Mouse (Mus musculus) kidney, postnatal 10 days (tissue): ENCODE measurements around the gene Msrb2.

ENCODE experiments used
- DNase-seq: peaks from one replicate; pipeline ENCODE4 v3.0.0; 2021; ENCODE audit warnings: mixed read lengths

The Msrb2 gene

GRCm38 (mm10) chr2:19371390-19372158, at the start of gene Msrb2:
Msrb2 (plus strand) TSS chr2:19371440.
- DNase-seq, result peak; percentile 88

- no peak for DNase-seq
Measured at GRCm38 (mm10) chr2:19322448-19322847, 48.8 kb upstream of the Msrb2 start.

- DNase-seq, result no peak
Measured at GRCm38 (mm10) chr2:19326376-19326775, 44.9 kb upstream of the Msrb2 start.

- no peak for DNase-seq
Measured at GRCm38 (mm10) chr2:19327811-19328210, 43.4 kb upstream of the Msrb2 start.

GRCm38 (mm10) chr2:19343901-19344635, 27.2 kb upstream of the Msrb2 start:
- DNase-seq, result peak; percentile 34

- peak; percentile 94 for DNase-seq
Measured at GRCm38 (mm10) chr2:19344636-19345413, 26.4 kb upstream of the Msrb2 start.

- DNase-seq, result no peak
Measured at GRCm38 (mm10) chr2:19345414-19345964, 25.8 kb upstream of the Msrb2 start.

- no peak for DNase-seq
Measured at GRCm38 (mm10) chr2:19348454-19348853, 22.8 kb upstream of the Msrb2 start.

GRCm38 (mm10) chr2:19350167-19350566, 21.1 kb upstream of the Msrb2 start:
- no peak for DNase-seq

- DNase-seq, result no peak
Measured at GRCm38 (mm10) chr2:19351615-19352253, 19.5 kb upstream of the Msrb2 start.

GRCm38 (mm10) chr2:19353158-19353557, 18.1 kb upstream of the Msrb2 start:
- no peak for DNase-seq

- DNase-seq, result no peak
Measured at GRCm38 (mm10) chr2:19362880-19363279, 8.4 kb upstream of the Msrb2 start.

GRCm38 (mm10) chr2:19366426-19366825, 4.8 kb upstream of the Msrb2 start:
- DNase-seq, result no peak

- no peak for DNase-seq
Measured at GRCm38 (mm10) chr2:19367114-19367513, 4.1 kb upstream of the Msrb2 start.

GRCm38 (mm10) chr2:19373695-19374094, 2.5 kb downstream of the Msrb2 start:
- DNase-seq, result peak; percentile 22

GRCm38 (mm10) chr2:19380446-19380950, 9.3 kb downstream of the Msrb2 start:
- DNase-seq, result no peak

GRCm38 (mm10) chr2:19380986-19381385, 9.7 kb downstream of the Msrb2 start:
- DNase-seq, result no peak

- DNase-seq, result no peak
Measured at GRCm38 (mm10) chr2:19382206-19382605, 11.0 kb downstream of the Msrb2 start.

- DNase-seq, result no peak
Measured at GRCm38 (mm10) chr2:19383006-19383405, 11.8 kb downstream of the Msrb2 start.

GRCm38 (mm10) chr2:19385772-19386171, 14.5 kb downstream of the Msrb2 start:
- DNase-seq, result no peak

GRCm38 (mm10) chr2:19388329-19389103, 17.3 kb downstream of the Msrb2 start:
- DNase-seq, result no peak
